Mouse (Mus musculus): ENCODE measurements around the gene Rnf169.
A peak's percentile ranks its signal among the peaks of the same experiment; 100 is the strongest.
"Not testable (repeated sequence)": the region's sequence is repeated elsewhere in the genome, so short reads cannot be mapped to it uniquely, and the experiment has no call there.

The Rnf169 gene

GRCm38 (mm10) chr7:99946356-99946755 is 33.9 kb downstream of the Rnf169 start:
- DNase-seq (ENCODE audit: low read depth, low spot score), result peak; percentile 37

- no peak for DNase-seq (ENCODE audit: low read depth, low spot score)
These were observed 34.3 kb downstream of the Rnf169 start for GRCm38 (mm10) chr7:99945939-99946338.

GRCm38 (mm10) chr7:99945012-99945411 is 35.2 kb downstream of the Rnf169 start:
- not testable (repeated sequence) for DNase-seq (ENCODE audit: low read depth, low spot score)

- DNase-seq (ENCODE audit: low read depth, low spot score), result no peak
These were observed 35.7 kb downstream of the Rnf169 start for GRCm38 (mm10) chr7:99944520-99944919.

- no peak for DNase-seq (ENCODE audit: low read depth, low spot score)
These were observed 39.6 kb downstream of the Rnf169 start for GRCm38 (mm10) chr7:99940669-99941068.

GRCm38 (mm10) chr7:99935758-99936157 is 44.5 kb downstream of the Rnf169 start:
- DNase-seq (ENCODE audit: low read depth, low spot score), result peak; percentile 11

GRCm38 (mm10) chr7:99926916-99927714 is 53.1 kb downstream of the Rnf169 start:
- peak; percentile 40 for DNase-seq (ENCODE audit: low read depth, low spot score)

GRCm38 (mm10) chr7:99920416-99920815 is 59.8 kb downstream of the Rnf169 start:
- DNase-seq (ENCODE audit: low read depth, low spot score), result no peak

- DNase-seq (ENCODE audit: low read depth, low spot score), result no peak
These were observed 60.3 kb downstream of the Rnf169 start for GRCm38 (mm10) chr7:99919971-99920370.

- no peak for DNase-seq (ENCODE audit: low read depth, low spot score)
These were observed 61.1 kb downstream of the Rnf169 start for GRCm38 (mm10) chr7:99919164-99919563.

GRCm38 (mm10) chr7:99917320-99917844 is 62.9 kb downstream of the Rnf169 start:
- DNase-seq (ENCODE audit: low read depth, low spot score), result no peak

GRCm38 (mm10) chr7:99916741-99917319 is 63.4 kb downstream of the Rnf169 start:
- DNase-seq (ENCODE audit: low read depth, low spot score), result no peak

GRCm38 (mm10) chr7:99915511-99915910 is 64.7 kb downstream of the Rnf169 start:
- no peak for DNase-seq (ENCODE audit: low read depth, low spot score)

- no peak for DNase-seq (ENCODE audit: low read depth, low spot score)
These were observed 65.9 kb downstream of the Rnf169 start for GRCm38 (mm10) chr7:99914316-99914715.

GRCm38 (mm10) chr7:99911038-99911437 is 69.2 kb downstream of the Rnf169 start:
- no peak for DNase-seq (ENCODE audit: low read depth, low spot score)

GRCm38 (mm10) chr7:99907463-99907862 is 72.8 kb downstream of the Rnf169 start:
- DNase-seq (ENCODE audit: low read depth, low spot score), result no peak

- no peak for DNase-seq (ENCODE audit: low read depth, low spot score)
These were observed 73.9 kb downstream of the Rnf169 start for GRCm38 (mm10) chr7:99906346-99906745.

- DNase-seq (ENCODE audit: low read depth, low spot score), result no peak
These were observed 75.7 kb downstream of the Rnf169 start for GRCm38 (mm10) chr7:99904421-99905005.

GRCm38 (mm10) chr7:99902918-99903665 is 77.2 kb downstream of the Rnf169 start:
- DNase-seq (ENCODE audit: low read depth, low spot score), result no peak

- DNase-seq (ENCODE audit: low read depth, low spot score), result no peak
These were observed 78.0 kb downstream of the Rnf169 start for GRCm38 (mm10) chr7:99902208-99902607.

GRCm38 (mm10) chr7:99896905-99897304 is 83.3 kb downstream of the Rnf169 start:
- DNase-seq (ENCODE audit: low read depth, low spot score), result no peak

- no peak for DNase-seq (ENCODE audit: low read depth, low spot score)
These were observed 85.8 kb downstream of the Rnf169 start for GRCm38 (mm10) chr7:99894478-99894877.
